Mouse (Mus musculus) liver, embryonic 16.5 days (tissue): Measurements from ENCODE around the gene Eif4a1. TPM values are rescaled to one million over a fixed set of nuclear protein-coding genes. Genes with fewer than 3 reads are reported as not detected.

Experiments
- ATAC-seq: fragments of 200-750 bp; cut with Nextera tagmentation; 2 replicates; pipeline ENCODE4 v1.8.0; 2017; ENCODE audit warnings: low read depth, mild to moderate bottlenecking, moderate number of reproducible peaks, moderate library complexity
- H3K27ac ChIP-seq: fragments of 300-500 bp; sonication (generic); 2 replicates; pipeline ENCODE4 v1.5.1; 2014; ENCODE audit warnings: mild to moderate bottlenecking, low read length
- H3K27me3 ChIP-seq: fragments of 300-500 bp; sonication (generic); 2 replicates; pipeline ENCODE4 v1.6.1; 2014; ENCODE audit warnings: low read depth, low read length, mixed read lengths; ENCODE audit not compliant: control insufficient read depth, insufficient read depth
- H3K36me3 ChIP-seq: fragments of 300-500 bp; sonication (generic); 2 replicates; pipeline ENCODE4 v1.6.1; 2014; ENCODE audit warnings: mild to moderate bottlenecking; ENCODE audit not compliant: control insufficient read depth, insufficient read depth
- H3K4me1 ChIP-seq: fragments of 300-500 bp; sonication (generic); 2 replicates; pipeline ENCODE4 v1.6.1; 2014; ENCODE audit warnings: low read depth, low read length, mixed read lengths; ENCODE audit not compliant: control insufficient read depth
- H3K4me2 ChIP-seq: fragments of 300-500 bp; sonication (generic); 2 replicates; pipeline ENCODE4 v1.6.1; 2014; ENCODE audit warnings: low read depth, low read length, mixed read lengths
- H3K4me3 ChIP-seq: fragments of 300-500 bp; sonication (generic); 2 replicates; pipeline ENCODE4 v1.5.1; 2014; ENCODE audit warnings: low read depth, mild to moderate bottlenecking, low read length
- H3K9ac ChIP-seq: fragments of 300-500 bp; sonication (generic); 2 replicates; pipeline ENCODE4 v1.6.1; 2014; ENCODE audit warnings: low read depth, low read length
- H3K9me3 ChIP-seq: fragments of 300-500 bp; sonication (generic); replicated peaks from 2 replicates; pipeline ENCODE4 v1.6.1; 2016; ENCODE audit warnings: low read length; ENCODE audit not compliant: control insufficient read depth
- WGBS: fragments of 180-500 bp; shearing (Covaris S2); extraction: QIAGEN DNeasy Blood & Tissue Kit; methylation state at CpG from one replicate; pipeline ENCODE4 v1.1.7; 2014; ENCODE audit not compliant: insufficient replicate concordance; 5-methylcytosine and 5-hydroxymethylcytosine counted together
- polyA plus RNA-seq: library from polyadenylated mRNA; unstranded; fragments of >200 nt; fragmentation: Nextera tagmentation; extraction: Ambion mirVana; gene quantifications from 2 replicates; pipeline ENCODE4 v1.2.1, GENCODE M21; 2015

Eif4a1 gene
- polyA plus RNA-seq, 1 experiment from 2014 or later, result 223 TPM

GRCm38 (mm10) chr11:69661221-69661881 lies 10.9 kb downstream of the Eif4a1 start:
- H3K4me1 ChIP-seq, result peaks cover 30% of the 10 kb centered on the region

DNA sequence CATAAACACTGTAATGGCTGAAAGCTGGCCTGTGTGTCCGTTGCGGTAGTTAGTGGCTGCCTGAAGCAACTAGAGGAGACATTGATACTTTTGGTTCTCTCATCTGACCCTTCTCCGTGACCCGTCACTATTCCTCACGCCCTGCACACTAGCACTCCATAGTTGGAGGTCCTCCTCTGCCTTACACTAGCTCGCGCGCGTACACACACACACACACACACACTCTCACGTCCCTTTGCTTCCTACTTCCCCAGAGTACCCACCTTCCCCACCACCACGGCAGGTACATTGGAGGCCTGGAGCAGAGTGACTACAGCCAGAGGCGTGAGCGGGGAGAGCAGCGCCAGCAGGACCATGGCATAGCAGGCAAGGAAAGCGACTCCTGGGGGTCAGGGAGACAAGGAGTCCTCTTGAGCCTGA lies 14.8 kb downstream of the Eif4a1 start:
- Histone ChIP-seq H3K27me3 (no peaks in the 10 kb centered on the region), H3K36me3 (peaks cover 12% of the 10 kb centered on the region), H3K4me1 (peaks cover 32% of the 10 kb centered on the region), H3K27ac (no peak overlapping the region), H3K4me3 (no peak overlapping the region), H3K9me3 (no peaks in the 10 kb centered on the region), H3K4me2 (no peak overlapping the region), H3K9ac (no peak overlapping the region)
- WGBS, result 80% methylated on average over 15 of the region's 15 CpGs
- ATAC-seq, result no peak

More at GRCm38 (mm10) chr11:69661221-69661881, 10.9 kb downstream of the Eif4a1 start:
- Histone ChIP-seq H3K36me3 (peaks cover 18% of the 10 kb centered on the region), H3K9me3 (no peaks in the 10 kb centered on the region), H3K4me3 (peak overlapping the region; percentile 76), H3K4me2 (peak overlapping the region; percentile 86), H3K27me3 (no peaks in the 10 kb centered on the region), H3K9ac (peak overlapping the region; percentile 76), H3K27ac (peak overlapping the region; percentile 96)
- no peak for ATAC-seq
- WGBS, result 39% methylated on average over 3 of the region's 3 CpGs

- Histone ChIP-seq H3K4me2 (no peak overlapping the region), H3K27me3 (no peaks in the 10 kb centered on the region), H3K9me3 (no peaks in the 10 kb centered on the region), H3K36me3 (peaks cover 18% of the 10 kb centered on the region), H3K4me3 (no peak overlapping the region), H3K9ac (no peak overlapping the region), H3K27ac (no peak overlapping the region), H3K4me1 (peaks cover 32% of the 10 kb centered on the region)
- 52% methylated on average over 10 of the region's 10 CpGs for WGBS
- 0 out of 2 replicates have a peak, but pooled peaks have one; percentile 32 for ATAC-seq
These were observed 15.4 kb downstream of the Eif4a1 start for GRCm38 (mm10) chr11:69656617-69657461.

GRCm38 (mm10) chr11:69656065-69656455 lies 16.2 kb downstream of the Eif4a1 start:
- ATAC-seq, result no peak
- H3K36me3 ChIP-seq, result peaks cover 24% of the 10 kb centered on the region
- WGBS, result 82% methylated on average over 5 of the region's 5 CpGs
- H3K9me3 ChIP-seq, result no peaks in the 10 kb centered on the region
- H3K27me3 ChIP-seq, result no peaks in the 10 kb centered on the region
- no peak overlapping the region for H3K27ac ChIP-seq
- peaks cover 25% of the 10 kb centered on the region for H3K4me1 ChIP-seq
- no peak overlapping the region for H3K4me3 ChIP-seq
- no peak overlapping the region for H3K4me2 ChIP-seq
- no peak overlapping the region for H3K9ac ChIP-seq

DNA sequence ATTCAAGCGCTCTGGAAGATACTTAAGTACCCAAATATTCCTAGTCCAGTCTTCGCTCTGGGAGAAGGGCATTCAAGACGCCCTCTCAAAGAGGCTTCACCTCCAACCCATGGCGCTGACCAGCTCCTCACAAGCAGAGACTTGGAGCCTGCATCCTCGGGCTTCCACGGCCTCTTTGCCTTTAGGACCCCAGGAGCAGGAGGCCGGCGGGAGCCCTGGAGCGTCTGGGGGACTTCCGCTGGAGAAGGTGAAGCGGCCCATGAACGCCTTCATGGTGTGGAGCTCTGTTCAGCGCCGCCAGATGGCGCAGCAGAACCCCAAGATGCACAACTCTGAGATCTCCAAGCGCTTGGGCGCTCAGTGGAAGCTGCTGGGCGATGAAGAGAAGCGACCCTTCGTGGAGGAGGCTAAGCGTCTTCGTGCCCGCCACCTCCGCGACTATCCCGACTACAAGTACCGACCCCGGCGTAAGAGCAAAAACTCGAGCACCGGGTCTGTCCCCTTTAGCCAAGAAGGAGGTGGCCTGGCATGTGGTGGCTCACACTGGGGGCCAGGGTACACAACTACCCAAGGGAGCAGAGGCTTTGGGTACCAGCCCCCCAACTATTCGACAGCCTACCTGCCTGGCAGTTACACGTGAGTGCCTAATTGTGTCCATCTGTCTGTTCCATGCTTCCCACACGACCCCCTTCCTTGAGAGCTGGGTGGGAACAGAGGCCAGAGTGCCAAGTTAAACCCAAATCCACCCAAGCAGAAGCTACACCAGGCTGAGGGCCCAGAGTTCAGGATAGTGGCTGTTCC lies 16.8 kb downstream of the Eif4a1 start, which contains the start of gene Sox15:
Gene Sox15 (plus strand): TSS at position 51 of the 801 bp plus-strand sequence.
- H3K4me2 ChIP-seq, result no peak within 1 kb of the TSS
- ATAC-seq, result peak; percentile 60
- peaks cover 30% of the 10 kb centered on the region for H3K36me3 ChIP-seq
- no peak within 1 kb of the TSS for H3K9ac ChIP-seq
- peaks cover 21% of the 10 kb centered on the region for H3K4me1 ChIP-seq
- no peak within 1 kb of the TSS for H3K4me3 ChIP-seq
- WGBS, result 42% methylated on average over 34 of the region's 34 CpGs
- H3K9me3 ChIP-seq, result no peaks in the 10 kb centered on the region
- no peaks in the 10 kb centered on the region for H3K27me3 ChIP-seq
- 0 out of 2 replicates have a peak within 1 kb of the TSS, but pooled peaks have one; percentile 8 for H3K27ac ChIP-seq

- Histone ChIP-seq H3K27ac (0 out of 2 replicates have a peak overlapping the region, but pooled peaks have one; percentile 8), H3K4me2 (no peak overlapping the region), H3K9me3 (no peaks in the 10 kb centered on the region), H3K4me3 (no peak overlapping the region), H3K9ac (no peak overlapping the region), H3K4me1 (peaks cover 21% of the 10 kb centered on the region), H3K27me3 (no peaks in the 10 kb centered on the region), H3K36me3 (peaks cover 35% of the 10 kb centered on the region)
- WGBS, result 37% methylated on average over 9 of the region's 9 CpGs
- ATAC-seq, result no peak
These were observed 17.5 kb downstream of the Eif4a1 start for GRCm38 (mm10) chr11:69654760-69655159.

DNA sequence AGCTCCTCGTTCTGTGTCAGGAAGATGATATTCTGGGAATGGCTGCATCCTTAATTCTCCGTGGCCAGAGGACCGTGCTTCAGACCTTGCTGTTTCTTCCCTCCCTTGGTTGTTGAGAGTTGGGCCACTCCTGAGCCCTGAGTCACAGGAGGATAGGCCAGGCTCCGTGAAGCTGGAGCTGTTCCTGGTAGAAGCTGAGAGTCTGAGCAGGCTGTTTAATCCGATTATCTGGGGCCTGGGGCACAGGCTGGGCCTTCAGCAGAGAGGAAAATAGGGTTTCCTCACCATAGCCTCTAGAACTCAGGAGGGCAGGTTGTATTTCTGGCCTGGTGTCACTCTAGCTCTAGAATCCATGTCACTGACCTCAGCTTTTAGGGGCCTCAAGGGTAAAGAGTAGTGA lies 18.8 kb downstream of the Eif4a1 start:
- peaks cover 42% of the 10 kb centered on the region for H3K36me3 ChIP-seq
- peaks cover 21% of the 10 kb centered on the region for H3K4me1 ChIP-seq
- H3K27me3 ChIP-seq, result no peaks in the 10 kb centered on the region
- 76% methylated on average over 5 of the region's 5 CpGs for WGBS
- no peaks in the 10 kb centered on the region for H3K9me3 ChIP-seq
- no peak overlapping the region for H3K9ac ChIP-seq
- no peak for ATAC-seq
- no peak overlapping the region for H3K27ac ChIP-seq
- no peak overlapping the region for H3K4me3 ChIP-seq
- H3K4me2 ChIP-seq, result no peak overlapping the region

- Histone ChIP-seq H3K27ac (no peak overlapping the region), H3K9me3 (no peaks in the 10 kb centered on the region), H3K4me1 (no peaks in the 10 kb centered on the region), H3K4me2 (no peak overlapping the region), H3K36me3 (peaks cover 71% of the 10 kb centered on the region), H3K27me3 (no peaks in the 10 kb centered on the region), H3K9ac (no peak overlapping the region), H3K4me3 (no peak overlapping the region)
- WGBS, result 74% methylated on average over 5 of the region's 5 CpGs
- ATAC-seq, result peak; percentile 70
These were observed 26.4 kb downstream of the Eif4a1 start for GRCm38 (mm10) chr11:69645860-69646259.
